Mouse (Mus musculus): ENCODE results near the gene Rragc.

GRCm38 (mm10) chr4:123971059-123971458 is 53.8 kb downstream of the Rragc start:
- TF ChIP-seq CTCF (IDR thresholded peaks at IDR 0.05; ENCODE audit: low read depth, low read length) (peak; percentile 46), GATA1 (IDR thresholded peaks at IDR 0.05; ENCODE audit: borderline replicate concordance, low read length) (no peak), POLR2AphosphoS5 (IDR thresholded peaks at IDR 0.05; ENCODE audit: insufficient replicate concordance, low read depth, low read length) (no peak), TAL1 (conservative IDR thresholded peaks at IDR 0.05; ENCODE audit: low read depth, low read length) (no peak)

Measured in G1E (cell line).